12 mouse cellular contexts compared by ENCODE assay signal in genomic region chr5:81969685-81970524, GRCm38 (mm10).
DNase-seq lines count a peak whose midpoint lies in the region; ATAC-seq lines count a peak whose summit lies in the region.
"Had no signal": no experiment of that assay in that cellular context is flagged by ENCODE, and none has a peak within 500 bp of the region (broad histone marks: within the 10 kb centered on the region; RNA-seq: fewer than 3 reads in every experiment).

No protein-coding gene starts in this region.

- 0 out of 2 replicates have a peak overlapping the region, but pooled peaks have one; percentile 8 for H3K4me3 ChIP-seq in heart, embryonic 13.5 days
- no peak overlapping the region for H3K4me3 ChIP-seq in forebrain, embryonic 14.5 days (ENCODE audit: low read depth, low read length)
- H3K4me3 ChIP-seq in hindbrain, embryonic 16.5 days (ENCODE audit: low read length), result no peak overlapping the region
- H3K4me3 ChIP-seq in midbrain, embryonic 16.5 days (ENCODE audit: low read depth, low read length), result no peak overlapping the region; the same call in 1 of the 2 replicates
- no peak overlapping the region for H3K4me3 ChIP-seq in liver, embryonic 12.5 days
- H3K4me3 ChIP-seq: lung, embryonic 15.5 days had no signal

- H3K9ac ChIP-seq in heart, embryonic 13.5 days, result no peak overlapping the region
- no peak overlapping the region for H3K9ac ChIP-seq in forebrain, embryonic 14.5 days (ENCODE audit: low read length)
- no peak overlapping the region for H3K9ac ChIP-seq in hindbrain, embryonic 16.5 days (ENCODE audit: low read depth, low read length)
- no peak overlapping the region for H3K9ac ChIP-seq in midbrain, embryonic 16.5 days (ENCODE audit: low read depth, low read length)
- no peak overlapping the region for H3K9ac ChIP-seq in liver, embryonic 12.5 days
- H3K9ac ChIP-seq: lung, embryonic 15.5 days had no signal

- no peak for DNase-seq in heart, postnatal 4 days
- DNase-seq in forebrain, embryonic 14.5 days (ENCODE audit: low spot score), result peak; percentile 17
- DNase-seq in right cerebral cortex, postnatal 10 days (ENCODE audit: low spot score in 2 of 2), result no peak
- DNase-seq: cerebellum, postnatal 25 days; kidney, postnatal 25 days had no signal

- no peaks in the 10 kb centered on the region for H3K36me3 ChIP-seq in heart, embryonic 13.5 days
- no peaks in the 10 kb centered on the region for H3K36me3 ChIP-seq in forebrain, embryonic 14.5 days (ENCODE audit: control insufficient read depth, insufficient read depth, low read length)
- no peaks in the 10 kb centered on the region for H3K36me3 ChIP-seq in hindbrain, embryonic 16.5 days (ENCODE audit: control insufficient read depth, insufficient read depth, low read length)
- H3K36me3 ChIP-seq in midbrain, embryonic 16.5 days (ENCODE audit: control insufficient read depth, insufficient read depth, low read length), result no peaks in the 10 kb centered on the region
- H3K36me3 ChIP-seq in liver, embryonic 12.5 days, result no peaks in the 10 kb centered on the region
- H3K36me3 ChIP-seq: lung, embryonic 15.5 days had no signal

- WGBS in heart, embryonic 13.5 days, result 50% methylated on average over 24 of the region's 24 CpGs
- 78% methylated on average over 24 of the region's 24 CpGs for WGBS in forebrain, embryonic 14.5 days
- WGBS in hindbrain, embryonic 16.5 days, result 68% methylated on average over 24 of the region's 24 CpGs
- WGBS in midbrain, embryonic 16.5 days, result 51% methylated on average over 24 of the region's 24 CpGs
- WGBS in liver, embryonic 12.5 days (ENCODE audit: insufficient replicate concordance), result 74% methylated on average over 24 of the region's 24 CpGs

- peak overlapping the region; percentile 43 for H3K4me2 ChIP-seq in heart, embryonic 13.5 days
- H3K4me2 ChIP-seq in forebrain, embryonic 14.5 days (ENCODE audit: low read length), result peak overlapping the region; percentile 9; the same call in 1 of the 2 replicates
- H3K4me2 ChIP-seq in hindbrain, embryonic 16.5 days (ENCODE audit: low read length), result peak overlapping the region; percentile 7; the same call in 1 of the 2 replicates
- H3K4me2 ChIP-seq in midbrain, embryonic 16.5 days (ENCODE audit: low read length), result peak overlapping the region; percentile 23
- H3K4me2 ChIP-seq in liver, embryonic 12.5 days, result no peak overlapping the region
- H3K4me2 ChIP-seq: lung, embryonic 15.5 days had no signal

- no peak for ATAC-seq in heart, embryonic 13.5 days (ENCODE audit: extremely low read depth, insufficient number of reproducible peaks, low FRiP score, low TSS enrichment)
- peak; percentile 37; the same call in 1 of the 2 replicates for ATAC-seq in forebrain, embryonic 14.5 days
- no peak for ATAC-seq in hindbrain, embryonic 16.5 days
- peak; percentile 79 for ATAC-seq in midbrain, embryonic 16.5 days
- ATAC-seq in megakaryocyte progenitor cell, adult 5-6 weeks (replicated peaks; ENCODE audit: poor library complexity), result no peak
- ATAC-seq in liver, embryonic 12.5 days, result no peak
- ATAC-seq: CD4-positive, CD25-positive, alpha-beta regulatory T cell, adult 4 months had no signal

- 0 out of 2 replicates have a peak, but pooled peaks cover 4% of the 10 kb centered on the region for H3K4me1 ChIP-seq in heart, embryonic 13.5 days
- H3K4me1 ChIP-seq in forebrain, embryonic 14.5 days (ENCODE audit: control insufficient read depth, insufficient read depth, low read length), result no peaks in the 10 kb centered on the region
- no peaks in the 10 kb centered on the region for H3K4me1 ChIP-seq in hindbrain, embryonic 16.5 days (ENCODE audit: control insufficient read depth, insufficient read depth, low read depth, low read length)
- H3K4me1 ChIP-seq in midbrain, embryonic 16.5 days (ENCODE audit: control insufficient read depth, insufficient read depth, low read length), result no peaks in the 10 kb centered on the region
- no peaks in the 10 kb centered on the region for H3K4me1 ChIP-seq in liver, embryonic 12.5 days
- H3K4me1 ChIP-seq: lung, embryonic 15.5 days had no signal

- H3K27ac ChIP-seq in heart, embryonic 13.5 days (replicated peaks), result no peak overlapping the region
- peak overlapping the region; percentile 27; the same call in 1 of the 2 replicates for H3K27ac ChIP-seq in forebrain, embryonic 14.5 days (ENCODE audit: low read depth, low read length)
- H3K27ac ChIP-seq in hindbrain, embryonic 16.5 days (ENCODE audit: low read depth, low read length), result no peak overlapping the region
- peak overlapping the region; percentile 59 for H3K27ac ChIP-seq in midbrain, embryonic 16.5 days (ENCODE audit: low read length)
- H3K27ac ChIP-seq in liver, embryonic 12.5 days, result no peak overlapping the region
- H3K27ac ChIP-seq: lung, embryonic 15.5 days had no signal

- no peaks in the 10 kb centered on the region for H3K27me3 ChIP-seq in heart, embryonic 13.5 days (replicated peaks)
- H3K27me3 ChIP-seq in forebrain, embryonic 14.5 days (replicated peaks; ENCODE audit: control insufficient read depth, insufficient read depth, low read length), result no peaks in the 10 kb centered on the region
- no peaks in the 10 kb centered on the region for H3K27me3 ChIP-seq in hindbrain, embryonic 16.5 days (replicated peaks; ENCODE audit: control insufficient read depth, insufficient read depth, low read length)
- no peaks in the 10 kb centered on the region for H3K27me3 ChIP-seq in midbrain, embryonic 16.5 days (ENCODE audit: control insufficient read depth, insufficient read depth, low read depth, low read length)
- H3K27me3 ChIP-seq in liver, embryonic 12.5 days (replicated peaks), result no peaks in the 10 kb centered on the region
- H3K27me3 ChIP-seq: lung, embryonic 15.5 days had no signal

- H3K9me3 ChIP-seq in heart, embryonic 13.5 days, result no peaks in the 10 kb centered on the region
- no peaks in the 10 kb centered on the region for H3K9me3 ChIP-seq in forebrain, embryonic 14.5 days (replicated peaks; ENCODE audit: control insufficient read depth, low read length)
- no peaks in the 10 kb centered on the region for H3K9me3 ChIP-seq in hindbrain, embryonic 16.5 days (ENCODE audit: control insufficient read depth, low read length)
- H3K9me3 ChIP-seq in midbrain, embryonic 16.5 days (replicated peaks; ENCODE audit: control insufficient read depth, low read length, poor library complexity, severe bottlenecking), result no peaks in the 10 kb centered on the region
- H3K9me3 ChIP-seq in liver, embryonic 12.5 days (replicated peaks), result no peaks in the 10 kb centered on the region
- H3K9me3 ChIP-seq: lung, embryonic 15.5 days had no signal

Comparison
In these comparisons a context has a peak if more than half of its experiments do, and no peak if none do; other contexts are left out.
1. ATAC-seq: peak in forebrain, embryonic 14.5 days (single experiment) and midbrain, embryonic 16.5 days (single experiment); none in heart, embryonic 13.5 days (single experiment), hindbrain, embryonic 16.5 days (single experiment), megakaryocyte progenitor cell, adult 5-6 weeks (single experiment) and liver, embryonic 12.5 days (single experiment).
2. H3K27ac ChIP-seq: peak in forebrain, embryonic 14.5 days (single experiment) and midbrain, embryonic 16.5 days (single experiment); none in heart, embryonic 13.5 days (single experiment), hindbrain, embryonic 16.5 days (single experiment) and liver, embryonic 12.5 days (single experiment).